Mouse (Mus musculus) lung, postnatal 36 days (tissue): ENCODE data around the gene Sel1l3.

ENCODE experiments used
- DNase-seq: peaks from one replicate; pipeline ENCODE4 v3.0.0; 2022; ENCODE audit warnings: mixed read lengths

The Sel1l3 gene

GRCm38 (mm10) chr5:53212782-53213710 is 681 bp downstream of the Sel1l3 start:
- DNase-seq: no peak

- no peak for DNase-seq
Observed at GRCm38 (mm10) chr5:53212087-53212781, 1.5 kb downstream of the Sel1l3 start.

- no peak for DNase-seq
Observed at GRCm38 (mm10) chr5:53211241-53211640, 2.5 kb downstream of the Sel1l3 start.

- no peak for DNase-seq
Observed at GRCm38 (mm10) chr5:53210481-53210880, 3.2 kb downstream of the Sel1l3 start.

- DNase-seq: no peak
Observed at GRCm38 (mm10) chr5:53209773-53210172, 4.0 kb downstream of the Sel1l3 start.

GRCm38 (mm10) chr5:53208731-53209130 is 5.0 kb downstream of the Sel1l3 start:
- DNase-seq: no peak

GRCm38 (mm10) chr5:53206575-53206974 is 7.2 kb downstream of the Sel1l3 start:
- no peak for DNase-seq

- DNase-seq: no peak
Observed at GRCm38 (mm10) chr5:53202748-53203147, 11.0 kb downstream of the Sel1l3 start.

GRCm38 (mm10) chr5:53200825-53201224 is 12.9 kb downstream of the Sel1l3 start:
- no peak for DNase-seq

- no peak for DNase-seq
Observed at GRCm38 (mm10) chr5:53198408-53198807, 15.3 kb downstream of the Sel1l3 start.

- DNase-seq: no peak
Observed at GRCm38 (mm10) chr5:53196387-53197088, 17.2 kb downstream of the Sel1l3 start.

- DNase-seq: no peak
Observed at GRCm38 (mm10) chr5:53194841-53195240, 18.9 kb downstream of the Sel1l3 start.

- DNase-seq: no peak
Observed at GRCm38 (mm10) chr5:53194421-53194820, 19.3 kb downstream of the Sel1l3 start.

GRCm38 (mm10) chr5:53193092-53194030 is 20.4 kb downstream of the Sel1l3 start:
- no peak for DNase-seq

GRCm38 (mm10) chr5:53188608-53189007 is 25.1 kb downstream of the Sel1l3 start:
- no peak for DNase-seq

GRCm38 (mm10) chr5:53187245-53187644 is 26.5 kb downstream of the Sel1l3 start:
- no peak for DNase-seq

GRCm38 (mm10) chr5:53185803-53186202 is 27.9 kb downstream of the Sel1l3 start:
- no peak for DNase-seq

- DNase-seq: no peak
Observed at GRCm38 (mm10) chr5:53179965-53180364, 33.8 kb downstream of the Sel1l3 start.

- no peak for DNase-seq
Observed at GRCm38 (mm10) chr5:53176703-53177102, 37.0 kb downstream of the Sel1l3 start.

- no peak for DNase-seq
Observed at GRCm38 (mm10) chr5:53176075-53176474, 37.7 kb downstream of the Sel1l3 start.

- no peak for DNase-seq
Observed at GRCm38 (mm10) chr5:53175195-53175594, 38.5 kb downstream of the Sel1l3 start.

GRCm38 (mm10) chr5:53174461-53174860 is 39.3 kb downstream of the Sel1l3 start:
- DNase-seq: no peak
